Mouse (Mus musculus): Measurements from ENCODE around the gene Hyal2. TPM values are rescaled to one million over a fixed set of nuclear protein-coding genes. Genes with fewer than 3 reads are reported as not detected.

The Hyal2 gene
- polyA plus RNA-seq, 1 experiment from 2014 or later: 34.4 TPM

GRCm38 (mm10) chr9:107545199-107545598 is 22.5 kb upstream of the Hyal2 start:
- no peak for ATAC-seq
- POLR2A ChIA-PET: no interaction called here

GRCm38 (mm10) chr9:107545602-107546001 is 22.1 kb upstream of the Hyal2 start:
- in situ Hi-C loops (cut with MboI; ENCODE audit: low pct_unique_long_range_greater_than_20kb): loop anchor here (25.0 kb wide), 1 partner anchor 858 kb away; the partner anchor contains the start of gene Tex264
- ChIA-PET CTCF (no interaction called here), POLR2A (interaction anchor here (0.5 kb wide), 1 partner anchor 1075 kb away, joined by 5 read pairs; no protein-coding TSS in a partner anchor)
- no peak for TF ChIP-seq CTCF (IDR thresholded peaks at IDR 0.05)
- DNase-seq (ENCODE audit: low read depth, low spot score): no peak
- no peak for ATAC-seq
- H3K27me3 ChIP-seq: no peaks in the 10 kb centered on the region

More at GRCm38 (mm10) chr9:107545199-107545598, 22.5 kb upstream of the Hyal2 start:
- no peak for DNase-seq (ENCODE audit: low read depth, low spot score)
- in situ Hi-C loops (cut with MboI; ENCODE audit: low pct_unique_long_range_greater_than_20kb): loop anchor here (25.0 kb wide), 1 partner anchor 858 kb away; the partner anchor contains the start of gene Tex264
- H3K27me3 ChIP-seq: no peaks in the 10 kb centered on the region
- TF ChIP-seq CTCF (IDR thresholded peaks at IDR 0.05): no peak
- CTCF ChIA-PET: no interaction called here

GRCm38 (mm10) chr9:107547026-107547425 is 20.7 kb upstream of the Hyal2 start, which contains the start of gene Zmynd10:
Gene Zmynd10 (plus strand): TSS chr9:107547298.
- H3K27me3 ChIP-seq: no peaks in the 10 kb centered on the region
- in situ Hi-C loops (cut with MboI; ENCODE audit: low pct_unique_long_range_greater_than_20kb): loop anchor here (25.0 kb wide), 1 partner anchor 860 kb away; the partner anchor contains the start of gene Tex264
- ATAC-seq (peak; percentile 47), DNase-seq (ENCODE audit: low read depth, low spot score) (no peak)
- no peak for TF ChIP-seq CTCF (IDR thresholded peaks at IDR 0.05)
- POLR2A ChIA-PET: interaction anchor here (0.8 to 0.9 kb wide), 2 partner anchors 9 to 10 kb away, joined by 4 read pairs; no protein-coding TSS in a partner anchor
- CTCF ChIA-PET: no interaction called here

GRCm38 (mm10) chr9:107547957-107548356 is 19.8 kb upstream of the Hyal2 start:
- DNase-seq (ENCODE audit: low read depth, low spot score) (no peak), ATAC-seq (no peak)
- H3K27me3 ChIP-seq: no peaks in the 10 kb centered on the region
- POLR2A ChIA-PET: interaction anchor here (0.9 kb wide), 1 partner anchor 8 kb away, joined by 4 read pairs; no protein-coding TSS in a partner anchor
- CTCF ChIA-PET: no interaction called here
- no peak for TF ChIP-seq CTCF (IDR thresholded peaks at IDR 0.05)
- in situ Hi-C loops (cut with MboI; ENCODE audit: low pct_unique_long_range_greater_than_20kb): loop anchor here (25.0 kb wide), 1 partner anchor 861 kb away; the partner anchor contains the start of gene Tex264

- in situ Hi-C loops (cut with MboI; ENCODE audit: low pct_unique_long_range_greater_than_20kb): loop anchor here (25.0 kb wide), 1 partner anchor 862 kb away; the partner anchor contains the start of gene Tex264
- POLR2A ChIA-PET: no interaction called here
- no peak for ATAC-seq
- TF ChIP-seq CTCF (IDR thresholded peaks at IDR 0.05): no peak
- no peaks in the 10 kb centered on the region for H3K27me3 ChIP-seq
- CTCF ChIA-PET: interaction anchor here (0.7 kb wide), 1 partner anchor 9 kb away, joined by 3 read pairs; no protein-coding TSS in a partner anchor
- no peak for DNase-seq (ENCODE audit: low read depth, low spot score)
These were observed 18.9 kb upstream of the Hyal2 start for GRCm38 (mm10) chr9:107548820-107549219.

- in situ Hi-C loops (cut with MboI; ENCODE audit: low pct_unique_long_range_greater_than_20kb): loop anchor here (25.0 kb wide), 1 partner anchor 862 kb away; the partner anchor contains the start of gene Tex264
- no peak for ATAC-seq
- POLR2A ChIA-PET: no interaction called here
- no peak for TF ChIP-seq CTCF (IDR thresholded peaks at IDR 0.05)
- DNase-seq (ENCODE audit: low read depth, low spot score): no peak
- CTCF ChIA-PET: no interaction called here
- H3K27me3 ChIP-seq: no peaks in the 10 kb centered on the region
These were observed 18.3 kb upstream of the Hyal2 start for GRCm38 (mm10) chr9:107549297-107550074.

GRCm38 (mm10) chr9:107550491-107551116 is 17.1 kb upstream of the Hyal2 start:
- TF ChIP-seq CTCF (IDR thresholded peaks at IDR 0.05): no peak
- ChIA-PET CTCF (no interaction called here), POLR2A (interaction anchor here (0.6 kb wide), 1 partner anchor 79 kb away, joined by 3 read pairs; no protein-coding TSS in a partner anchor)
- no peaks in the 10 kb centered on the region for H3K27me3 ChIP-seq
- in situ Hi-C loops (cut with MboI; ENCODE audit: low pct_unique_long_range_greater_than_20kb): no loop called here
- DNase-seq (ENCODE audit: low read depth, low spot score) (no peak), ATAC-seq (no peak)

GRCm38 (mm10) chr9:107551117-107551889 is 16.4 kb upstream of the Hyal2 start, which contains the start of gene Rassf1:
Gene Rassf1 (plus strand): TSS chr9:107551555.
- H3K27me3 ChIP-seq: no peaks in the 10 kb centered on the region
- in situ Hi-C loops (cut with MboI; ENCODE audit: low pct_unique_long_range_greater_than_20kb): no loop called here

GRCm38 (mm10) chr9:107551890-107552355 is 15.8 kb upstream of the Hyal2 start:
- in situ Hi-C loops (cut with MboI; ENCODE audit: low pct_unique_long_range_greater_than_20kb): no loop called here

More at GRCm38 (mm10) chr9:107551117-107551889, 16.4 kb upstream of the Hyal2 start, which contains the start of gene Rassf1:
- ATAC-seq: no peak
- no peak for DNase-seq (ENCODE audit: low read depth, low spot score)
- TF ChIP-seq CTCF (IDR thresholded peaks at IDR 0.05): no peak
- POLR2A ChIA-PET: interaction anchor here (0.6 kb wide), 1 partner anchor 78 kb away, joined by 3 read pairs; no protein-coding TSS in a partner anchor
- CTCF ChIA-PET: no interaction called here

More at GRCm38 (mm10) chr9:107551890-107552355, 15.8 kb upstream of the Hyal2 start:
- ATAC-seq: no peak
- POLR2A ChIA-PET: no interaction called here
- no peak for DNase-seq (ENCODE audit: low read depth, low spot score)
- CTCF ChIA-PET: no interaction called here
- no peaks in the 10 kb centered on the region for H3K27me3 ChIP-seq
- no peak for TF ChIP-seq CTCF (IDR thresholded peaks at IDR 0.05)
